In genomic region chr3:117191903-117192302, GRCm38 (mm10) we compare ENCODE assay signal across 22 mouse cellular contexts.
"Had no signal": no experiment of that assay in that cellular context is flagged by ENCODE, and none has a peak within 500 bp of the region (broad histone marks: within the 10 kb centered on the region; RNA-seq: fewer than 3 reads in every experiment).

No protein-coding gene starts in this region.

- H3K27ac ChIP-seq: embryonic facial prominence, embryonic 10.5 days; embryonic facial prominence, embryonic 12.5 days; embryonic facial prominence, embryonic 13.5 days; embryonic facial prominence, embryonic 15.5 days; forebrain, embryonic 10.5 days; forebrain, embryonic 12.5 days; forebrain, embryonic 13.5 days; forebrain, embryonic 15.5 days; gastrocnemius, adult 2 months; heart, adult 2 months; heart, embryonic 10.5 days had no signal

- H3K9ac ChIP-seq: embryonic facial prominence, embryonic 12.5 days; embryonic facial prominence, embryonic 13.5 days; embryonic facial prominence, embryonic 15.5 days; forebrain, embryonic 12.5 days; forebrain, embryonic 13.5 days; forebrain, embryonic 15.5 days; forebrain, postnatal 0 days had no signal

- H3K27me3 ChIP-seq: embryonic facial prominence, embryonic 12.5 days; embryonic facial prominence, embryonic 13.5 days; embryonic facial prominence, embryonic 15.5 days; forebrain, embryonic 12.5 days; forebrain, embryonic 13.5 days; forebrain, embryonic 15.5 days had no signal

- H3K36me3 ChIP-seq: embryonic facial prominence, embryonic 10.5 days; embryonic facial prominence, embryonic 12.5 days; embryonic facial prominence, embryonic 13.5 days; embryonic facial prominence, embryonic 15.5 days; forebrain, embryonic 10.5 days; forebrain, embryonic 12.5 days; forebrain, embryonic 15.5 days; heart, embryonic 10.5 days had no signal

- H3K4me1 ChIP-seq: embryonic facial prominence, embryonic 10.5 days; embryonic facial prominence, embryonic 12.5 days; embryonic facial prominence, embryonic 13.5 days; embryonic facial prominence, embryonic 15.5 days; forebrain, embryonic 10.5 days; forebrain, embryonic 12.5 days; forebrain, embryonic 13.5 days; forebrain, embryonic 15.5 days; heart, embryonic 10.5 days had no signal

- H3K9me3 ChIP-seq: embryonic facial prominence, embryonic 10.5 days; embryonic facial prominence, embryonic 12.5 days; embryonic facial prominence, embryonic 13.5 days; embryonic facial prominence, embryonic 15.5 days; forebrain, embryonic 10.5 days; forebrain, embryonic 12.5 days; forebrain, embryonic 13.5 days; forebrain, embryonic 15.5 days; heart, embryonic 10.5 days had no signal

- H3K4me3 ChIP-seq: embryonic facial prominence, embryonic 10.5 days; embryonic facial prominence, embryonic 12.5 days; embryonic facial prominence, embryonic 13.5 days; embryonic facial prominence, embryonic 15.5 days; erythroblast, embryonic 14.5 days; forebrain, embryonic 10.5 days; forebrain, embryonic 12.5 days; forebrain, embryonic 13.5 days; forebrain, embryonic 15.5 days; gastrocnemius, adult 2 months; heart, adult 2 months; heart, embryonic 10.5 days had no signal

- DNase-seq: cerebellum, adult 9-11 months; cerebellum, postnatal 10 days; cerebellum, postnatal 36 days; embryo, embryonic 11 days; forebrain, postnatal 0 days; gastrocnemius, adult 2 months; gastrocnemius, postnatal 10 days; gastrocnemius, postnatal 14 days; gastrocnemius, postnatal 25 days; gastrocnemius, postnatal 36 days; heart, adult 18-20 months; heart, adult 2 months had no signal

- H3K4me2 ChIP-seq: embryonic facial prominence, embryonic 12.5 days; embryonic facial prominence, embryonic 13.5 days; embryonic facial prominence, embryonic 15.5 days; forebrain, embryonic 12.5 days; forebrain, embryonic 13.5 days; forebrain, embryonic 15.5 days had no signal
